Mouse (Mus musculus): ENCODE results near the gene Rps21.
A peak's percentile ranks its signal among the peaks of the same experiment; 100 is the strongest.
"Not testable (repeated sequence)": the region's sequence is repeated elsewhere in the genome, so short reads cannot be mapped to it uniquely, and the experiment has no call there.

Gene Rps21

DNA sequence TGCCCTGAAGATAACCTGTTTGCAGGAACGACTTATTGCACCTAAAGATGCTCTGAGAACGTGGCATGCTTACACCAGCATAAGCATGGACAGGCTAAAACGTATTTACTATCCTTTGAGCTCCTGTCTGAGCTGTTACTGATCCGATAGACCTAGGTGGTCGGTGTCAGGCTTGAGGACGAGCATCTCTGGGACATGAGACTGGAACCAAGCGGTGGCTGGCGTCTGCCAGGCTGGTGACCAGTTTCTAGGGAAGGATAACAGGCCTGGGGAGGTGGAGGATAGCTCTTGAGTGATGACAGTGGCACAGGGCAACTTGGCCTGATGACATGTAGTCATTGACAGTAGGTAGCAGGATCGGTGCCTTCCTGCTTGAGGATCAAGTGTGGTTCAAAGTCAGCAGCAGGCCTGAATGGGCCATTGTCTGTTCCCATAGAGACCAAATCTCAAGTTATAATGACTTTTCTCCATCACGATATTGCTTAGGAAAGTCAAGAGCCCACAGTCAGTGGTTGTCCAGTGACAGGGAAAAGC lies 1.8 kb downstream of the Rps21 start:
- DNase-seq (ENCODE audit: low spot score in 2 of 2): not testable (repeated sequence)

DNA sequence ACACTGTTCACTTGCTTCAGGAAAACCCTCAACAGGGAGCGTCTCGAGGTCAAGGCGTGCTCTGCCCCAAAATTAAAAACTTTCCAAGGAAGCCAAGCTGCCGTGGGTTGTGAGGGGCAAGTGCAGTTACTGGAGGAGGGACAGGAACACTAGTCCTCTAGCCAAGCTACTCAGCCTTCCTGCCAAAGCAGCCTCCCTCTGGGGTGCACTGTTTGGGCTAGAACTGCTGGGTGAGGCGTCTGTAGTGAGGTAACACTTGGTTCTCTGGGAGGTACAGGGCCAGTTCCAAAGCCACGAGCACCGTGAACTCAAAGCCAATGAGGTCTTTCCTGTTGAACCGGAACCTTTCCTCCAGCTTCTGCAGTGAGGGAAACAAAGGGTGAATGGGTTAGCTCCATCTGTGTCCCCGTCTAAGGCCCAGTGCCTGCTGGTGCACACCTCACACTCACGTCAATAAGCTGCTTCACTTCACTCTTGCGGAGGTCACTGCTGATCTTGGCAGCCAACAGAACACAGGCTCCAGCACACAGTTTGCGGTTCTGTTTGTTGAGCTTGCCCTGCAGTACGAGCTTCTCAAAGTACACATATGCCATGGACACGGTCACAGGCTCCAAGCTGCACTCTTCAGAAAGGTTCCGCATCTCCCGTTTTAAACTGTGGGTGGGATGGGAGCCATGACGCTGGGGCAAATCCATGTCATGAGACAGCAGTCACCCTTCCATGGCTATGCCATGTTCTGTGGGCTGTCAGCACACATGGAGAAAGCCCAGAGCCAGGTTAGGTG lies 2.8 kb downstream of the Rps21 start:
- not testable (repeated sequence) for DNase-seq (ENCODE audit: low spot score in 2 of 2)

DNA sequence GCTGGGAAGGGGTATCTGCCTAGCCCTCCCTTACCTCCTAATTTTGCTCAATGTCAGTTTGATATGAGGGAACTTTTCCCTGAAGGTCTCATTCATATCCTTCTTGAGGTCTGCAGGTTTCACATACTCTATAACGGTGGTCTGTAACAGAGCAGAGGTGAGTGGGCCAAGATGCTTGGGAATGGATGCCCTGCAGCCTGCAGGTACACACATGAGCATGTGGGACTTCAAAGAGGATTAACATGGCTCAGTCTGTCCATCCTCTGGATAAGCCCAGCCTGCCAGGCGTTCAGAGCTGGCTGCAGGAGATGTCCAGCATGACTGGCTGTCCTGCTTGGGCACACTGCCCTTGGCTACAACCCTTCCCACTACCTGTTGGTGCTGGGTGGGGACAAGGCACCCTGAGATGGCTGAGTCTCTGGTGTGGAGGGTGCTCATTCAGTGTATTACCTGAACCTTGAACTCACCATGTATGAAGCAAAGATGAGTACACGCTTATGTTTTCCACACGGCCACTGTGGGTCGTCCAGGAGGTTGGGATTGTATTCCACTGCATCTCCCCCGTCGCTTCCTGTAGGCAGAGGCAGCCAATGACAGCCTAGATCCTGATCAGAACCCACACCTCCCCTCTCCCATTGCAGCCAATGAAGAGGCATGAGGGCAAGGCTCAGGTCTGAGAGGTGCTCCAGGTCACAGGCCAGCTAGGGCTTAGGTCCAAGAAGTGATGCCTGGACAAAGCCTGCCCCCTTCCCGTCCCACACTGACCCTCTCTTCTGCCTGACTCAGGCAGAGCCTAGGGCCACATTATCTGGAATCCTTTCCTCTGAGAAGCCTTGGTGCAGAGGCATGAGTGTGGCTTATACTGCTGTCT lies 3.7 kb downstream of the Rps21 start:
- no peak for DNase-seq (ENCODE audit: low spot score in 2 of 2)

DNA sequence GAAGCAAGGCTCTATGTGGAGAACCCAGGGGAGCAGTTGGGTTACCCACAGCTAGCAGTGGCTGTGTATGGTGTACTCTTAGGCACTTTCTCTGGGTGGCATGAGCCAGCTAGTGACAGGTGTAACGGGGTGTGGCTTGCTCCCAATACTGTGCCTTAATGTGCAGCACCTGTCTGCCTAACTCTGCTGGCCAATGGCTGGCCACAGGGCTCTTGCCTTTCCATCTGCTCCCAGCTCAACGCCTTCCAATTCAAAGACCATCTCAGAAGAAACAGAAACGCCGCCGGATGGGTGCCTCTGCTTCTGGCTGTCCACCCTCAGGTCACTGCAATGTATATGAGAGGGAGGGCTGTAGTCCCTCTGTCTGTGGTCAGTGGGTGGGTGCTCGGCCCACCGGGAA lies 4.7 kb downstream of the Rps21 start:
- DNase-seq (ENCODE audit: low spot score in 2 of 2): no peak

DNA sequence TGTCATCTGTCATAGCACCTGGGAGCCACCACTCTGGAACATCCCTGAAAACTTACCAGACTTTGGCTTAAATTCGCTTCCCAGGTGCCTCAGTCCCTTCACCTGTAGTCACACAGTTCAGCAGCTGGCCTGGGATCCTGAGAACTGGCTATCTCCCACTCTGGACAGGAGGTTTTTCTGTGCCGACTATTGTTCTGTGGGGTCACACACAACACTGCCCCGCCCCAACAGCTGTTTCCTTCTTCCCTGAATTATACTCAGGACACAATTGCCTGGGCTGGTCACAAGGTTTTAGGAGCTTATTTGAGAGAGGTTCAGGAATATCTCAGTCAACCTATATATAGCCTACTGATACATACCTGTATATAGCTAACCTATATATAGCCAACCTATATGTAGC lies 5.3 kb downstream of the Rps21 start:
- no peak for DNase-seq (ENCODE audit: low spot score in 2 of 2)

DNA sequence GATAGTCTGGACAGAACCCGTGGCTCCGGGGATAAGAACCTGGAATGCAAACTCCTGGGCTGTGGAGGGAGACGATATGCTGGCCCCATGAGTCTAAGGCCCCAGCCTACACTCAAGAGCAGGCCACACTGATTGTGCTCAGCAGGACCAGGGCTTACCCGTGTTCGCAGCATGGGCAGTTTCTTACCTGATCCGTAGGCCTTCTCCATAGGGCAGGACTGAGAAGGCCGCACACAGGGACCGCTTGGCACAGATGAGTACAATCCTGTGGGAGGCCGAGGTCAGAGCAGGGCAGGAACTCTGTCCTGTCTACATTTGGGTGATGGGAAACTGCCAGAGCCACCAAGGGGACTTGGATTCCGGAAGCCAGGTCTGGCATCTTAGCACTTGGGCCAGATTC lies 5.7 kb downstream of the Rps21 start:
- DNase-seq (ENCODE audit: low spot score in 2 of 2): no peak

DNA sequence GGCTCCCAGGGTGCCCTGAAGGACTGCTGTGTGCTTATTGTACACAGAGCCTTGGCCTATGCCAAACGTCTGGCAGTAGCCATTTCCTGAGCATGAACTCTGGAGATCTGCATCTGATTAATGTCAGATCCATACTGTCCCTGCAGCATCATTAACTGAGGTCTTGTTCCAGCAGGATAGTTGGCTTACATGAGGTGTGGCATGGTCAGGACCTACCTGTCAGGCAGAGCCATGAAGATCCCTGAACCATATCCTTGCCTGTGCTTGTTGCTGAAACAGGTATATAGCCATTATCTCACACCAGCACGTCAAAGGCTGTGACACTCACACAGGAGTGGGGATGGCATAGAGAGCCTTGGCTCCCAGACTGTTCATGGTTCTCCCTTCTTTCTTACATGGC lies 10.8 kb downstream of the Rps21 start:
- no peak for DNase-seq (ENCODE audit: low spot score in 2 of 2)

DNA sequence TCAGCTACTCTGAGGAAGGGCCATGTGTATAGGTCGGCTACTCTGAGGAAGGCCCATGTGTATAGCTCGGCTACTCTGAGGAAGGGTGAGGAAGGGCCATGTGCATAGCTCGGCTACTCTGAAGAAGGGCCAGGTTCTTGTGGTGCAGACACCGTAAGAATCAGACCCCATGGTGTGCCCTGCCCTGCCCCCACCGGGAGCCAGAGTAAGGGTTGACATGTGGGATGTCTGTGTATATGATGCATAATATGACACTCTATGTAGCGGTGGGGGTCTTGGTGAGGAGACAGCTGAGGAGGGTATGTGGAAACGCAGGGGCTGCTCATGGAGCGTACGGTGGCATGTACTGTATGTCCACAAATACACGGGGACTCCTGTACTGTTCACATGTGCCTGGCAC lies 12.2 kb downstream of the Rps21 start:
- DNase-seq (ENCODE audit: low spot score in 2 of 2): no peak

DNA sequence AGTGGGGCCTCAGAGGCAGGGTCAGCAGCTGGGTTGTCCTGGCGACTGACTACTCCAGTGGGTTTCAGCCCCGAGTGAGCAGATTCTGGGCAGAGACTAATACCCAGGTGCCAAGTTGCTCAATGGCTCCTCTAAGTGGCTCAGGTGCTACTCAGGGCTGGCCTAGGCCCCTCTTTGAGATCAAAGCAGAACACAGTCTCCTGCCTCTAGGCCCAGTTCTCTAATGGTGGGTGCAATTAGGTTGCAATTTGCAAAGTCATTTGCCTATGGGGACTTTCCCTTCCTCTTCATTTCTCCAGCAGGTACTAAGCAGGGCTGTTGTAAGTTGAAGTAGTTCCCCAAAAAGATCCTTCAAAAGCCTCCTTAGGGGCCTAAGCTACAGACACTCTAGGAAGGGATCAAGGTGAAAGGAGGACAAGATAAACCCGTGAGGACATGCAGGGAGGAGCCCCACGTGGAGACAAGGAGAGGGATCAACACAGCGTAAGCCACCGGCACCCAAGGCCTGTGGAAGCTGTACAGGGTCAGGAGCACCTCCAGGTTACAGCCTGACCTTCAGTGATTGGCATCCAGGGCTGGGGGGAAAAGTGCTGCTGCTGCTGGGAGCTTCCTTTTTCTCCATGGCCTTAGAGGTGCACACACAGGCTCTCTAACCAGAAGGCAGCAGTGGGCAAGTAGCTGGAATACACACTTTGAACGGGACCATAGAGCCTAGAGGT lies 13.5 kb downstream of the Rps21 start:
- peak in 1 of 2 experiments; percentile 30 for DNase-seq (ENCODE audit: low spot score in 2 of 2)

DNA sequence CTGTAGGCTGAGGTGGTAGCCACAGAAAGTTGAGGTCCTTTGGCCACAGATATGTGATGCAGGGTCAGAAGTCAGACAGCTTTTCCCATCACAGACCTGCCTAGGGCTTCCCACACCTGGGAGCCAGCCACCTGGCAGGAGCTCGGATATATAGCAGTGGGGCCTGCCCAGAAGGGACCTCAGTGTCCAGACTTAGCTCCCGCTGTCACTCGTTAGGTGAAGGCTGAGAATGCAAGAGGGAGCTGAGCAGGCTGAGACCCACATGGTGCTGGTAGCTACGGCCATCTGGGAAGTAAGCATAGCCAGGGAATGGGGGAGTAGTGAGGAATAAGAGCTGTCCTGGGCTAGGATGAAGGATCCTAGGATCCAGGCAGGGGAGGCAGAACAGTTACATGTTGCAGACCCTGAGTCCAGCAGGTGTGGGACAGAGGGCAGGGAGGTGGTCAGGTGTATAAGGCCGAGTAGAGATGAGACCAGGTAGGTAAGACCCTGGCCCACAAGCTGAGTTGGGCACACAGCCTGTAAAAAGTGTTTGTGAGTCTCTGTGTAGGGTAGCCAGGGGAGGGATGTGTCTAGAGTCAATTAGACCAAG lies 14.7 kb downstream of the Rps21 start:
- peak in 1 of 2 experiments; percentile 25 for DNase-seq (ENCODE audit: low spot score in 2 of 2)

DNA sequence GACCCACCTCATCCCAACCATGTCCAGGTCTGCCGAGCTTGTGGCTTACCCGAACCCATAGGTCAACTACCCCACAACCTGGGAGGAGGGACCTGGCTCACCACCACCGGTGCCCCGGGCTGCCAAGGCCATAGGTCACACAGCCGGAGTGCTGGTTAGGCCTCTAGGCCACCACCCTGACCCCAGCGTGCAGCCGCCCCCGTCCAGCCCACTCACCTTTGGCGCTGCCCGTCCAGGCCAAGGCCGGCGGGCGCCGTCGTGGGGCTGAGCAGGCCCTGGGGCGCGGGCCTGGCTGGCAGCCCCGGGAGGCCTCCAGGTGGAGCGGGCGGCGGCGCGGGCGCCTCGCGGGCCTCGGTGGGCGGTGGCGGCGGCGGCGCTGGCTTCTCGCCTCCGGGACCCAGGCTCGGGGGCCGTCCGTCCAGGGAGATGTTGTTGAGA lies 15.7 kb downstream of the Rps21 start:
- DNase-seq (ENCODE audit: low spot score in 2 of 2): peak in 1 of 2 experiments; percentile 83

DNA sequence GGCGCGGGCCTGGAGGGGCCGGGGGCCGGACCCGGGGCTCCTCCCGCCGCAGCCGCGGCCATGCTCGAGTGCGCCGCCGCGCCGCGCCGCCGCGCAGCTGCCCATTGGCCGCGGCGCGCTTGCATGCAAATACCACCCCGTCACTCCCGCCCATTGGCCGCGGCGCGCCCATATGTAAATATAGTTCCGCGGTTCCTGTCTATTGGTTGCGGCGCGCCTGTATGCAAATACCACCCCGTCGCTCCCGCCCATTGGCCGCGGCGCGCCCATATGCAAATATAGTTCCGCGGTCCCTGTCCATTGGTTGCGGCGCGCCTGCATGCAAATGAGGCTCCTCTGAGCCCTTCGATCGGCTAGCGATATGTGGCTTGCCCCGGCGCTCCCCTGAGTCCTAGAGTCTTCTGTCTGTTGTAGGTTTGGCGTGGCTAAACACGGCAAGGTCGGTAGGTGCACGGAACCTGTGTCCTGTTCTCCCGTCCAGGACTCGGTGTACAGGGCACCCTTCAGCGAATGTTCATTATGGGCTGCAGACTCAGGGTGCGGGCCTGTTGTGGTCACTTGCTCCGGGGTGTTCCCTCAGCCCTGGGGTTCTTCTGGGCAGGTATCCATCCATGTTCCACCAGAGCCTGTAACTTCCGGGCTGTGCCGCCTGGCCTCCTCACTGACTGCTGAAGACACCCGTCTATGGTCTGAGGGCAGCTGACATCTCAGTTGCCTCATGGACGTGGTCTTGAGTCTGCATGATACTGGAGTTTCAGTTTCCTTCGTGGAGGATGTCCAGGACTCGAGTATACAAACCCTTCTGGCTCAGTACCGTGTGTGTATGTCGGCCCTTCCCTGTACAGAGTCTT lies 16.4 kb downstream of the Rps21 start, which contains the start of gene Cables2:
Gene Cables2, minus strand, starts transcription at position 103 of the 851 bp plus-strand sequence.
- peak; percentile 83 to 95 for DNase-seq (ENCODE audit: low spot score in 2 of 2)

DNA sequence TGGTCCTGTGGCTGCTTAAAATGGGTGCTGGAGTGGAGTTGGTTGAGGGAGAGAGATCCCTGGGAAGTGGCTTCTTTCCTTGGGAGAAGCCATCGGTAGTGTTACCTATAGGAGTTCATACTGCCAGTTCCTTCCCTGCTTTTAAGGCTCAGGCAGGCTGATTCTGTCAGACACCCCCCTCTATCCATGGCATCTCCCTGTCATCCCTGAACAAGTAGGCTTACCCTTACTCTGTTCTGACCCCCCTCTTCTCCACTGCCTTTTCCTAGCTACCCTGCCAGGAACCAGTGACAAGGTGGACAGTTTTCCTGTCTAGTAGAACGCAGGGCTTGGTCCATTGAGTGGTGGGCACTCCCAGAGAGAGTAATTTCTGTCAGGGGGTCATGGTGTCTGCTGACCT lies 17.3 kb downstream of the Rps21 start:
- DNase-seq (ENCODE audit: low spot score in 2 of 2): no peak

DNA sequence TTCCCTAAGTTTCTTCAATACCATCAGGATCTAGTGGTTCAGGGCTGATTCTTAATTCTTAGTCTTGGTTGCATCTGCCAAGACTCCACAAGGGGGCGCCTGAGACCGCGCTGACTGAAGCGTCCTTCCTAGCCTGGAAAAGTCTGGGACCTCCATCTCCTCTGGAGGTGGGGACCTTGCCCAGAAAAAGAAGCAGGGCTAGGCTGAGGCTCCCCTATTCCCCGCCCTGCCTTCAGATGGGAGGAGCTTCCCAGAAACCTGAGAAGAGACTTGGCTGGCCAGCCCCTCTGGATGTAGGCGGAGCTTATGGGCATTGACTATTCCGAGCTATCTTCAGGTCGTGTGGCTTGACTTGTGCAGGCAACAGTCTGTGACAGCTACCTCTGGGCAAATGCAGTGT lies 18.7 kb downstream of the Rps21 start:
- DNase-seq (ENCODE audit: low spot score in 2 of 2): peak; percentile 77 to 83

DNA sequence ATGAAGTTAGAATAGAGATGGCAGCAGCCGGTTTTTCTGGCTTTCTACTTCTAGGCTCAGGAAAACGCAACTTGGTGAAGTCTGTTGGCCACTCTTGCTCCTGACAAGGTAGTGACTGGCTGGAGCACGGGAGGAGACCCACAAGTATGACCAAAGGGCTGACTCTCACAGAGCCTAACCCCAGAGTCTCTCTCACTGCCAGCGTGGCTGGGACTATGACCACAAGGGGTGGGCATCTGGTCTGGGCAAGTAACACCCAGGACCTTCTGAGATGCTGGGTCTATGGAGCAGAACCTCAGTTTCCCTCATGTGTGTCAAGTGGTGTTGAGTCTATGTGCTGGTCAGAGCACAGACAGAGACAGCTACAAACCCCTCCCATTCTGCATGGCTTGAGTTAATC lies 19.2 kb downstream of the Rps21 start:
- no peak for DNase-seq (ENCODE audit: low spot score in 2 of 2)

DNA sequence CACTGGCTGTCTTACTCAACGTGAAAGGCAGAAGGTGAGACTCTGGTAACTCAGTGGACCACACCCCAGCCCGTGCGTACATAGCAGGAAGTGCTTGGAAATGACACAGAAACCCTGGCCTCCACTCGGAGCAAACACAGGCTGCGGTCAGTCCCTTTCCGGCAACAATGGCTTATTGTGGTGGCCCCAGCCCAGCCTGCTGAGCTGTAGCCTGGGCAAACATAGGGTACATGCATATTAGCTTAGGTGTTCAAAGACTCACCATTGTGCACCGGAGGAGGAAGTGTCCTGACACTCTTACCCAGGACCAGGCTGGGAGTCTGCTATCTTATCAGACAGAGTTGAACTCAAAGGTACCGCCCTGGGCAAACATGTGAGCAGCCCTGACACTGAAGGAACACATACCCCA lies 19.7 kb downstream of the Rps21 start:
- peak; percentile 39 to 51 for DNase-seq (ENCODE audit: low spot score in 2 of 2)

DNA sequence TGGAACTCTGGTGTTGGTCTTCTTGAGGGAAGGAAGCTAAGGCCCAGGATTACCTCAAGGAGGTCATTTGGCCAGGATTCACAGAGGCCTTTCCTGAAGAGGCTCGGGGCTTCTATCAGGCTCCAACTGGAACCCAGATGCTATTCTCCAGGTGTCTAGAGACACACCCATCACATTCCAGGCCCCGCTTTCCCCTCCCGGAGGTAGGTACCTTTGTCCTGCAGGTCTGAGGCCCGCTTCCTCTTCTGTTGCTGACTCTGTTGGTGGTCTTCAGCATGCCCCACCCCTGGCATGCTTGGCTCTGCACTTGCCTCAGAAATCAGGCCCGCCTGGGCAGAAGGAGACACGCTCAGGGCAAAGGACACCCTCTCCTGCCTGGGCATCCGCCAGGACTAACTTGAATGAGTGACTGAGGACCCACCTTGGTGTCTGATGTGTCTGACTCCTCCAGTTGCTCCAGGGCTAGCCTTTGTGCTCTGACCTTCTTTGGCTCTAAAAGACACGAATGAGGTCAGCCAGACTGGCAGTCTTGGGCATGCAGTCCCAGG lies 20.7 kb downstream of the Rps21 start:
- DNase-seq (ENCODE audit: low spot score in 2 of 2): no peak

DNA sequence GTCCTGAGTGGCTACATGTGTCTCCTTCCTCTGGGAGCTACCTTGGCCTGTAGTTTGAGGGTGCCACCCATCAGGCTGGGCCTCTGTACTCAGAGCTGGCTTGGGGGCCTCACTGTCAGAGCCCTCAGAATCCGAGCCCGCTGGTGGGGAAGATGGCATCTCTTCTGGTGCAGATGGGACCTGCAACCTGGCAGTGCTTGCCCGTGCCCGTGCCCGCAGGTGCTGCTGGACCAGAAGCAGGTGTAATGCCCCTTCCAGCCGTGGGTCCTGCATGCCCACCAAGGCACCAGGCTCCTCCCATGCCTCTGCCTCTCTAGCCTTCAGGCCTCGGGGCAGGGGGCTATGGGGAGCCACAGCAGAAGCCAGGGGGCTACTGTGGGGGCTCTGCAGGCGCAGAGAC lies 22.1 kb downstream of the Rps21 start:
- DNase-seq (ENCODE audit: low spot score in 2 of 2): no peak

DNA sequence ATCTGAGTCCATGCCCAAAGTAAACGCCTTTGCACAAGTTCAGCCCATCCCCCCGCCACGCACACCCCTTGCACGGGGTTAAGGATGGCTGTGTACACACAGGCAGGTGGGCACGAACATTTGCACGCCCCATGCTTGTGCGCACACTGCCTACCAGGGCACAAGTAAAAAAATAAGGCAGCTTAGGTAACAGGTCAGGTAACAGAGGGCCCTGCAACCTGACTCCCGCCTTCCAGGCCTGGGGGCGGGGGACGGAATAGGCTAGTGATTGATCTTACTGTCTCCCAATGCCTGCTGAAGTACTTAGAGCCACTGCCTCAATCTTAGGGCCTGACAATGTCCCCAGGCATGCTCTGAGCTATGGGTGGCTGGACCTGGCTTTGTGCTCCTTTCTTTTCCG lies 31.8 kb downstream of the Rps21 start:
- DNase-seq (ENCODE audit: low spot score in 2 of 2): no peak

DNA sequence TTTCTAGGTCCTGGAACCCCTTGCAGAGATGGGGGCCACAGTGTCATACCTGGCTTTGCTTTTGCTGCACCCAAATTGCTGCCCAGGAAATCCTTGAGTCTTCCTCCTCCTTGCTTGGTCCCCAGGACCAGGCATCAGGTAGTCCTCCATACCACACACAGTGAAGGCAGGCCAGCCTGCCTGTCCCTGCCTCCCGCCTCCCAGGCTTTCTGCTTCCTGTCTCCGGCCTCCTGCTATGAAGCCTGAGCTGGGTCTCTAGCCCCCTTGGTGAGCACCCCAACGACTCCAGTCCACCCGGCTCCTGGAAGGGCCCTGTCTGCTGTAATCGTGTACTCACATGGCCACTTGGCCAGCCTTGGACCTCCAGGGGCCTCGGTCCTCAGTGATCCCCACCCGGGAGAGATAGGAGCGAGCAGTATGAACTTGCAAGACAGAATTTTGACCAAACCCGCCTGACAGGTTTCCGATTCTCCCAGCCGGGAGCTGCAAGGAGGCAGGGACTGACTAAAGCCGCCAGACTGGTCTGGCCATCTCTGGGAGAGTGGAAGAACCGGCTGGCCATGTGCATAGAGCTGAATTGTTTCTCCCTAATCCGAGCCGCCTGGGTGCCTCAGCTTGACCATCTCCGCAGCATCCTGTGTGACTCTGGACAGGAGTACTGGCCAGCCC lies 32.4 kb downstream of the Rps21 start, which contains the start of gene Rbbp8nl:
Gene Rbbp8nl, minus strand, starts transcription at position 440 of the 669 bp plus-strand sequence.
- DNase-seq (ENCODE audit: low spot score in 2 of 2): no peak

Measured in spleen, postnatal 10 days (tissue).